Mouse (Mus musculus) large intestine, adult 2 months (tissue): ENCODE measurements around the gene Csnk1d. TPM values are rescaled to one million over a fixed set of nuclear protein-coding genes. Genes with fewer than 3 reads are reported as not detected.

ENCODE experiments used
- DNase-seq: peaks from one replicate; pipeline ENCODE4 v3.0.0-alpha.2; 2012; ENCODE audit warnings: low read depth, low spot score
- WGBS: fragments of 180-500 bp; shearing (Covaris S2); methylation state at CpG from one replicate; pipeline ENCODE4 v1.1.7; 2018; 5-methylcytosine and 5-hydroxymethylcytosine counted together
- polyA plus RNA-seq: library from polyadenylated mRNA; depleted of rRNA; stranded (reverse); fragments of >200 nt; gene quantifications from 2 replicates; pipeline ENCODE4 v1.2.3, GENCODE M21; 2012

Csnk1d gene
- polyA plus RNA-seq, 1 experiment = 74.9 TPM

- DNase-seq = no peak
- WGBS = 0% methylated on average over 1 of the region's 1 CpGs
Measured at GRCm38 (mm10) chr11:120989523-120989922, 1.6 kb downstream of the Csnk1d start.

- DNase-seq = no peak
- 46% methylated on average over 4 of the region's 4 CpGs for WGBS
Measured at GRCm38 (mm10) chr11:120988410-120988809, 2.7 kb downstream of the Csnk1d start.

GRCm38 (mm10) chr11:120987608-120988007, 3.5 kb downstream of the Csnk1d start:
- WGBS = 53% methylated on average over 3 of the region's 3 CpGs
- DNase-seq = no peak

- no peak for DNase-seq
- 43% methylated on average over 4 of the region's 4 CpGs for WGBS
Measured at GRCm38 (mm10) chr11:120984448-120985330, 6.4 kb downstream of the Csnk1d start.

- DNase-seq = no peak
Measured at GRCm38 (mm10) chr11:120982459-120982858, 8.7 kb downstream of the Csnk1d start.

- 69% methylated on average over 4 of the region's 4 CpGs for WGBS
- no peak for DNase-seq
Measured at GRCm38 (mm10) chr11:120981661-120982060, 9.5 kb downstream of the Csnk1d start.

- WGBS = 29% methylated on average over 9 of the region's 9 CpGs
- DNase-seq = no peak
Measured at GRCm38 (mm10) chr11:120980427-120981035, 10.6 kb downstream of the Csnk1d start.

- DNase-seq = no peak
- 60% methylated on average over 8 of the region's 8 CpGs for WGBS
Measured at GRCm38 (mm10) chr11:120979711-120980426, 11.3 kb downstream of the Csnk1d start.

GRCm38 (mm10) chr11:120973318-120973717, 17.8 kb downstream of the Csnk1d start:
- WGBS = 37% methylated on average over 6 of the region's 6 CpGs
- no peak for DNase-seq

GRCm38 (mm10) chr11:120971237-120971636, 19.9 kb downstream of the Csnk1d start:
- 86% methylated on average over 5 of the region's 5 CpGs for WGBS
- no peak for DNase-seq

- DNase-seq = no peak
- WGBS = 91% methylated on average over 5 of the region's 5 CpGs
Measured at GRCm38 (mm10) chr11:120969742-120970141, 21.4 kb downstream of the Csnk1d start.

GRCm38 (mm10) chr11:120965587-120965986, 25.5 kb downstream of the Csnk1d start:
- 87% methylated on average over 4 of the region's 4 CpGs for WGBS
- DNase-seq = no peak

- WGBS = 79% methylated on average over 10 of the region's 10 CpGs
- no peak for DNase-seq
Measured at GRCm38 (mm10) chr11:120964195-120965157, 26.7 kb downstream of the Csnk1d start.

GRCm38 (mm10) chr11:120962909-120963308, 28.2 kb downstream of the Csnk1d start:
- 89% methylated on average over 7 of the region's 7 CpGs for WGBS
- no peak for DNase-seq

- WGBS = 93% methylated on average over 13 of the region's 13 CpGs
- no peak for DNase-seq
Measured at GRCm38 (mm10) chr11:120962050-120962771, 28.9 kb downstream of the Csnk1d start.

- DNase-seq = no peak
- 75% methylated on average over 7 of the region's 7 CpGs for WGBS
Measured at GRCm38 (mm10) chr11:120961594-120961993, 29.5 kb downstream of the Csnk1d start.

GRCm38 (mm10) chr11:120960248-120960647, 30.9 kb downstream of the Csnk1d start:
- 29% methylated on average over 1 of the region's 1 CpGs for WGBS
- DNase-seq = no peak

- 77% methylated on average over 3 of the region's 3 CpGs for WGBS
- no peak for DNase-seq
Measured at GRCm38 (mm10) chr11:120959564-120959963, 31.6 kb downstream of the Csnk1d start.

GRCm38 (mm10) chr11:120959066-120959465, 32.1 kb downstream of the Csnk1d start:
- WGBS = 88% methylated on average over 18 of the region's 18 CpGs
- no peak for DNase-seq
